Mouse (Mus musculus) kidney, embryonic 15.5 days (tissue): ENCODE data around the gene Ankmy1. TPM values are rescaled to one million over a fixed set of nuclear protein-coding genes. Genes with fewer than 3 reads are reported as not detected.
A peak's percentile ranks its signal among the peaks of the same experiment; 100 is the strongest.

ENCODE experiments used
- ATAC-seq: fragments of 200-750 bp; cut with Nextera tagmentation; replicated peaks from 2 replicates; pipeline ENCODE4 v1.8.0; 2017; ENCODE audit warnings: moderate TSS enrichment; ENCODE audit not compliant: low FRiP score
- H3K27ac ChIP-seq: fragments of 300-500 bp; sonication (generic); 2 replicates; pipeline ENCODE4 v1.5.1; 2015; ENCODE audit warnings: mild to moderate bottlenecking, inconsistent platforms
- H3K27me3 ChIP-seq: fragments of 300-500 bp; sonication (generic); 2 replicates; pipeline ENCODE4 v1.6.1; 2015; ENCODE audit warnings: inconsistent platforms
- H3K36me3 ChIP-seq: fragments of 300-500 bp; sonication (generic); 2 replicates; pipeline ENCODE4 v1.6.1; 2015; ENCODE audit warnings: inconsistent platforms
- H3K4me1 ChIP-seq: fragments of 300-500 bp; sonication (generic); 2 replicates; pipeline ENCODE4 v1.6.1; 2015; ENCODE audit warnings: inconsistent platforms
- H3K4me2 ChIP-seq: fragments of 300-500 bp; sonication (generic); 2 replicates; pipeline ENCODE4 v1.6.1; 2015; ENCODE audit warnings: moderate library complexity, mild to moderate bottlenecking, inconsistent platforms
- H3K4me3 ChIP-seq: fragments of 300-500 bp; sonication (generic); replicated peaks from 2 replicates; pipeline ENCODE4 v1.5.1; 2015; ENCODE audit warnings: mild to moderate bottlenecking, inconsistent platforms
- H3K9ac ChIP-seq: fragments of 300-500 bp; sonication (generic); 2 replicates; pipeline ENCODE4 v1.6.1; 2015; ENCODE audit warnings: mild to moderate bottlenecking, inconsistent platforms
- H3K9me3 ChIP-seq: fragments of 300-500 bp; sonication (generic); replicated peaks from 2 replicates; pipeline ENCODE4 v1.6.1; 2016; ENCODE audit warnings: inconsistent platforms
- WGBS: fragments of 180-500 bp; shearing (Covaris S2); methylation state at CpG from one replicate; pipeline ENCODE4 v1.1.7; 2015; ENCODE audit warnings: mixed read lengths; 5-methylcytosine and 5-hydroxymethylcytosine counted together
- microRNA counts: library from miRNA; unstranded; fragments of <30 nt; microRNA quantifications from one replicate; lab custom pipeline; 2016
- microRNA-seq: library from miRNA; unstranded; fragments of <30 nt; microRNA quantifications from one replicate; pipeline ENCODE4, GENCODE M21; 2016
- polyA plus RNA-seq: library from polyadenylated mRNA; unstranded; fragments of >200 nt; fragmentation: Nextera tagmentation; extraction: Ambion mirVana; gene quantifications from 2 replicates; pipeline ENCODE4 v1.2.1, GENCODE M21; 2015

Gene Ankmy1
- polyA plus RNA-seq, 1 experiment from 2014 or later, result 0.43 TPM

- 1% methylated on average over 62 of the region's 62 CpGs for WGBS
- Histone ChIP-seq H3K9me3 (no peaks in the 10 kb centered on the region), H3K9ac (peak overlapping the region; percentile 84), H3K4me2 (peak overlapping the region; percentile 88), H3K27me3 (peaks cover 23% of the 10 kb centered on the region), H3K27ac (peak overlapping the region; percentile 92), H3K4me1 (peaks cover 33% of the 10 kb centered on the region), H3K4me3 (peak overlapping the region; percentile 80), H3K36me3 (peaks cover 4% of the 10 kb centered on the region; the same call in 1 of the 2 replicates)
- peak; percentile 47 for ATAC-seq
Measured at GRCm38 (mm10) chr1:92832011-92833010, 70.4 kb downstream of the Ankmy1 start.

DNA sequence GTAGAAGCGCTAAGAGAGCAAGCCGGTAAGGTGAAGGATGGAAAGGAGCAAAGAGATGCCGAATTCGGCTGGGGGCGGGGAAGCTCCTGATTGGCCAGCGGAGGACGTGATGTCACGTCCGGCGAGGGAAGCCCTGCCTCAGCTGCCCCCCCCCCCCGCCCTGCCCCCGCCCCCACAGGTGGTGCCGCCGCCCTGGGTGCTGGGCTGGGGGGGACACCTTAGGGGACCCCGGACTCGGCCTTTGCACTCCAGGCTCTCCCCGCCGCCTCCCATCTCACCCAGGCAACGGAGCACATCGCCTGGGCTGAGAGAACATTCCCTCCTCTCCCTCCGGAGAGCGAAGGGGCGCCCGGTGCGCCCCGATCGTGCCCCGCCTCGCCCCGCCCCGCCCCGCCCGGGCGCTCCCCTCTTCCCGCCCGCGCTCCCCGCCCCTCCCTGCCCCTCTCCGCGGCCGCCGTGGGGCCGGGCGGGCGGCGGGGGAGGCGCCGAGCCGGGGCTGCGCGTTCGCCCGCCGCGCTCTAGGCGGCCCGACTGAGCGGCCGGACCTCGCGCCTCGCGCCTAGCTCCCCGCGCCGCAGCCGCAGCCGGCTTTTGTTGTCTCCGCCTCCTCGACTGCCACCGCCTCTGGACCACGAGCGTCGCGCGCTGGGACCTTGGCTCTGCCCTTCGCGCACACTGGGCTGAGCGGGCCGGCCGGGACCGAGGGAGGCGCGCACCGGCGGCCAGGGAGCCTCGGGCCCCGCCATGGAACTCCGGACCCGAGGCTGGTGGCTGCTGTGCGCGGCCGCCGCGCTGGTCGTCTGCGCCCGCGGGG, 71.3 kb downstream of the Ankmy1 start, which contains the start of gene Gpc1:
Gene Gpc1 (plus strand): TSS at position 458 of the 814 bp plus-strand sequence.
- Histone ChIP-seq H3K4me1 (peaks cover 33% of the 10 kb centered on the region), H3K4me3 (peak within 1 kb of the TSS; percentile 80), H3K9me3 (no peaks in the 10 kb centered on the region), H3K27ac (peak within 1 kb of the TSS; percentile 92), H3K27me3 (peaks cover 23% of the 10 kb centered on the region), H3K36me3 (peaks cover 4% of the 10 kb centered on the region; the same call in 1 of the 2 replicates), H3K4me2 (peak within 1 kb of the TSS; percentile 88), H3K9ac (peak within 1 kb of the TSS; percentile 84)
- peak; percentile 78 for ATAC-seq
- WGBS, result 1% methylated on average over 74 of the region's 99 CpGs

DNA sequence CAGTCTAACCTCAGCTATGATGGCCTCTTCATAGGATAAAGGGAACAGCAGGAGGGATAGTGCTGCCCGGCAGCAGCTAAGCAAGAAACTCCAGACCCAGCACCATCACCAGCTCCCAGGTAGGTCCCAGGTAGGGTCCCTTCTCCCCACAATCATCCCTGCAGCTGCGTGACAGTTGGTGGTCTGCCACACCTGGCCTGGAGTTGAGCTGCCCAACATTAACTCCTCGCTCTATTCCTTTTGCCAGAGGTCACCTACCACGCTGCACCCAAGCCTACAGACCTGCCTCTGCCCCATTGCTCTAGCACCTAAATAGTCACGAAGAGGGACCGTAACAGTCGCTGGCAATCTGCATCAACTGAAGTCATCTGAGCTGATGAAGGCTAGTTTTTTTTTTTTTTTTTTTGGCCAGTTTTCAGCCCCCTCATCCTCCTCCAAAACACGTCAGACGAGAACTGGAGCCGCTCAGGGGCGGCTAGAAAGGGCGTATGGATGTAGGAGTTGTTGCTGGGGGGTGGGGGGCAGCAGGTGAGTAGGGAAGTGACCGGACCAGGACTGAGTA, 72.0 kb downstream of the Ankmy1 start:
- H3K27me3 ChIP-seq, result peaks cover 23% of the 10 kb centered on the region
- peak overlapping the region; percentile 84; the same call in 1 of the 2 replicates for H3K9ac ChIP-seq
- no peaks in the 10 kb centered on the region for H3K9me3 ChIP-seq
- peak overlapping the region; percentile 80 for H3K4me3 ChIP-seq
- peak overlapping the region; percentile 88 for H3K4me2 ChIP-seq
- ATAC-seq, result no peak
- WGBS, result 7% methylated on average over 13 of the region's 13 CpGs
- H3K4me1 ChIP-seq, result peaks cover 33% of the 10 kb centered on the region
- peak overlapping the region; percentile 92; the same call in 1 of the 2 replicates for H3K27ac ChIP-seq
- peaks cover 4% of the 10 kb centered on the region; the same call in 1 of the 2 replicates for H3K36me3 ChIP-seq

DNA sequence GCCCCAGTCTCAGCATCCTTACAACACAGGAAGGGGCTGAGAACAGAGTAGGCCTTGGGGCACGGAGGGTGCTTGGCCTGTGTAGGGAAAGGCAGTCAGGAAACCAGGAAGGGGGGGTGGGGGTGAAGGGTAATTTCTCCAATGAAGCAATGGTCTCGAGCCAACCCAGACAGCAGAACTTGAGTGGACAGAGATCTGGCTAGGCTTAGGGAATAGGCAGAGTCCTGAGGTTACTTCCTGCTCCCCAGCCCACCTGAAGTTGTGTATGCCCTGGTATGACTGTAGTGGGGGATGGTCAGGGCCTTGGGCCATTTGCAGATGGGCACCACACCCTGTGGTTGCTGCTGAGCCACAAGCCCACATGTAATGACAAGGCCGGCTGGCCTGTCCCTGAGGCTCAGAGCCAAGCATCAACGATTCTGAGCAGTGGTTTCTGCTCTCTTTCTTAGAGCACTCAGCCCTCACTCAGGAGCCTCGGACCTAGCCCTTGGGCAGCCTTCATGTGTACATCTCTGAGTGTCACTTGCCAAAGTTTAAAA, 86.9 kb downstream of the Ankmy1 start:
- no peaks in the 10 kb centered on the region for H3K9me3 ChIP-seq
- H3K4me1 ChIP-seq, result 0 out of 2 replicates have a peak, but pooled peaks cover 9% of the 10 kb centered on the region
- H3K4me3 ChIP-seq, result no peak overlapping the region
- H3K27me3 ChIP-seq, result no peaks in the 10 kb centered on the region
- H3K4me2 ChIP-seq, result no peak overlapping the region
- H3K9ac ChIP-seq, result no peak overlapping the region
- 70% methylated on average over 5 of the region's 5 CpGs for WGBS
- H3K36me3 ChIP-seq, result no peaks in the 10 kb centered on the region
- no peak for ATAC-seq
- H3K27ac ChIP-seq, result no peak overlapping the region

GRCm38 (mm10) chr1:92815100-92815499, 87.6 kb downstream of the Ankmy1 start:
- Histone ChIP-seq H3K27ac (no peak overlapping the region), H3K27me3 (no peaks in the 10 kb centered on the region), H3K4me3 (no peak overlapping the region), H3K4me2 (no peak overlapping the region), H3K36me3 (no peaks in the 10 kb centered on the region), H3K9ac (no peak overlapping the region), H3K4me1 (0 out of 2 replicates have a peak, but pooled peaks cover 9% of the 10 kb centered on the region), H3K9me3 (no peaks in the 10 kb centered on the region)
- 45% methylated on average over 9 of the region's 9 CpGs for WGBS
- no peak for ATAC-seq

GRCm38 (mm10) chr1:92814319-92814718, 88.4 kb downstream of the Ankmy1 start:
- no peaks in the 10 kb centered on the region for H3K27me3 ChIP-seq
- no peaks in the 10 kb centered on the region; the same call in 1 of the 2 replicates for H3K9me3 ChIP-seq
- no peak overlapping the region for H3K9ac ChIP-seq
- 0 out of 2 replicates have a peak, but pooled peaks cover 9% of the 10 kb centered on the region for H3K4me1 ChIP-seq
- no peak overlapping the region for H3K27ac ChIP-seq
- H3K4me2 ChIP-seq, result no peak overlapping the region
- 40% methylated on average over 5 of the region's 5 CpGs for WGBS
- H3K4me3 ChIP-seq, result no peak overlapping the region
- H3K36me3 ChIP-seq, result no peaks in the 10 kb centered on the region
- no peak; the same call in 1 of the 2 replicates for ATAC-seq

MicroRNAs within 50 kb of the gene (microRNA counts, 519-probe panel; counts per million panel counts)
- 2,715 counts per million, percentile 63 among the panel's probes with 10 or more counts for microRNA mmu-miR-149 (lab: Ali Mortazavi, UCI)

Small RNA genes within 50 kb of the gene (microRNA-seq; reads per million reads assigned to microRNA genes)
- 3,995 reads per million, percentile 90 among the genes with 10 or more reads in this experiment for gene Mir149

Other genes starting within 250 kb of the Ankmy1 start
- gene Gpc1, start 71.3 kb downstream of the Ankmy1 start, polyA plus RNA-seq, result 60.0 and 60.2 TPM in 2 replicates
- gene Dusp28, start 4.1 kb upstream of the Ankmy1 start, polyA plus RNA-seq, result 12.2 and 14.7 TPM in 2 replicates
- 32.6 and 37.9 TPM in 2 replicates for gene Rnpepl1, start 7.9 kb upstream of the Ankmy1 start, polyA plus RNA-seq
- gene Capn10, start 31.5 kb upstream of the Ankmy1 start, polyA plus RNA-seq, result 32.6 and 37.2 TPM in 2 replicates
- gene Gpr35, start 48.0 kb upstream of the Ankmy1 start, polyA plus RNA-seq, result 0.55 and 0.56 TPM in 2 replicates
- gene Aqp12, start 103.4 kb upstream of the Ankmy1 start, polyA plus RNA-seq, result not detected in 2 replicates
- 7.0 and 10.0 TPM in 2 replicates for gene Kif1a, start 199.0 kb upstream of the Ankmy1 start, polyA plus RNA-seq
- 0.38 TPM in 1 of 2 replicates, not detected in the other for gene Agxt, start 232.3 kb upstream of the Ankmy1 start, polyA plus RNA-seq